Comparison of ENCODE assay signal across 9 mouse cellular contexts in the genomic region with DNA sequence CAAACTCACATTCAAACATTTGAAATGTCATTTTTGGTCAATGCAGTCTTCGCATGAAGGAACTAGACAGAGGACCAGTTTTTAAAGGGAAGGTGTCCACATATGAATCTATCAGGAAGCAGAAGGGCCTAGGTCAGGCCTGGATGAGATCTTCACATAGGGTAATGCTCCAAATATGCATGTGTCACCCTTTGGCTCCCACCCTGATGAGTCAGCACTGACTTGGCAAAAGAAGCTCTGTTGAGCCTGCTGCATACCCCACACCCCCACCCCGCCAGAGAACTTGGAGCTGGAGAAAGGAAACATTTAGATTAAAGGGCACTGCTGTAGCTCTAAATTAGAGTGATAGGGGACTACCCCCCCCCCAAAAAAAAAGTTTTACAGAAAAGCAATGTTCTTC.
DNase-seq lines count a peak whose midpoint lies in the region; ATAC-seq lines count a peak whose summit lies in the region.
"Had no signal": no experiment of that assay in that cellular context is flagged by ENCODE, and none has a peak within 500 bp of the region (broad histone marks: within the 10 kb centered on the region; RNA-seq: fewer than 3 reads in every experiment).

No protein-coding gene starts in this region.

- no peak overlapping the region for H3K4me2 ChIP-seq in lung, embryonic 16.5 days (ENCODE audit: low read depth, low read length)

- no peaks in the 10 kb centered on the region for H3K36me3 ChIP-seq in lung, embryonic 16.5 days (ENCODE audit: control insufficient read depth, insufficient read depth, low read length)

- H3K27ac ChIP-seq in lung, embryonic 16.5 days (ENCODE audit: low read length), result no peak overlapping the region
- H3K27ac ChIP-seq: left cerebral cortex, adult 2 months had no signal

- WGBS in lung, embryonic 16.5 days, result 63% methylated on average over 2 of the region's 2 CpGs

- H3K9ac ChIP-seq in lung, embryonic 16.5 days (ENCODE audit: low read length), result no peak overlapping the region

- peak; percentile 22 to 36 for DNase-seq in kidney, postnatal 25 days
- DNase-seq in kidney, adult 18-20 months, result no peak
- peak; percentile 82 for DNase-seq in adrenal gland, postnatal 14 days
- DNase-seq in heart, adult 8-10 months (ENCODE audit: low spot score), result peak; percentile 76
- no peak for DNase-seq in thymus, postnatal 25 days
- no peak for DNase-seq in spleen, postnatal 14 days (ENCODE audit: low spot score in 2 of 2)

- ATAC-seq in lung, embryonic 16.5 days (ENCODE audit: low read depth), result peak; percentile 68; the same call in 1 of the 2 replicates
- no peak for ATAC-seq in megakaryocyte, adult 5-6 weeks (ENCODE audit: poor library complexity, severe bottlenecking)

- peaks cover 8% of the 10 kb centered on the region; the same call in 1 of the 2 replicates for H3K4me1 ChIP-seq in lung, embryonic 16.5 days (replicated peaks; ENCODE audit: control insufficient read depth, insufficient read depth, low read length)

- no peaks in the 10 kb centered on the region for H3K9me3 ChIP-seq in lung, embryonic 16.5 days (ENCODE audit: control insufficient read depth, low read length)

- no peaks in the 10 kb centered on the region for H3K27me3 ChIP-seq in lung, embryonic 16.5 days (ENCODE audit: control insufficient read depth, insufficient read depth, low read depth, low read length)

- no peak overlapping the region for H3K4me3 ChIP-seq in lung, embryonic 16.5 days (ENCODE audit: low read length)
- H3K4me3 ChIP-seq: left cerebral cortex, adult 2 months had no signal

Comparison
In these comparisons a context has a peak if more than half of its experiments do, and no peak if none do; other contexts are left out.
1. DNase-seq: peak in kidney, postnatal 25 days (2 of 2), adrenal gland, postnatal 14 days (single experiment) and heart, adult 8-10 months (single experiment); none in kidney, adult 18-20 months (single experiment), thymus, postnatal 25 days (single experiment) and spleen, postnatal 14 days (0 of 2).